Mouse (Mus musculus) liver (tissue): Measurements from ENCODE around the gene Kirrel3.

ENCODE experiments used
- DNase-seq: peaks from one replicate; pipeline ENCODE4 v3.0.0-alpha.2; 2020; ENCODE audit warnings: mixed read lengths

Kirrel3 gene

DNA sequence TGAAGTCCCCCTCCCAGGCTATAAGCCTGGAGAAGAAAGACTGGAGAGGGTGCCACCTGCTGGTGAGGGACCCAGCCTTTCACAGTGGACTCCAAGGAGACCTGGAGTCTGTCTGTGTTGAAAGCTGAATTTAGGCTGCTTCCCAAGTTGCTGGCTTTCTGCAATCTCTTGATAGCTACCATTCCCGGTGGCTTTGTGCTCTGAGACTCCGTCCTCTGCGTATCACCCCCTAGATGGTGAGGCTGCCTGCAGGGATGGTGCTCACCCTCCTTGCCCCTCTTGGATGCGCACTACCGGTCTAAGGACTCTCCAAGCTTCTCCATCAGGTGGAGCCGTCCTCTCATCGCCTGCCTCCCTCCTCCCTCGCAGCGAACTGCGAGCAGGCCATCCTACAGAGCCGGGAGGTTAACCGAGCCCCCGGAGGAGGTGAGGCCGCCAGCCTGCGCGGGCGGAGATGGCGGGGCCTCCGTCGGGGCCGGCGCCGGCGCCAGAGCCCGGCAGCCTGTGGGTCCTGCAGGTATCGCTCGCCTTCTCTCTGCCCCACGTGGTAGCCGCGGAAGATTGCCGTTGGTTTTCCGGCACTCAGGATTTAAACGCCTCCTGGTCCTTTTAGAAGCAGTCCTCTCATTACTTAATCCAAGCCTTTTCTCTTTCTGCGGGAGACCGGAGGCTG lies at the start of gene Kirrel3:
Gene Kirrel3, plus strand, starts transcription at position 136 of the 673 bp plus-strand sequence.
- peak; percentile 27 for DNase-seq

DNA sequence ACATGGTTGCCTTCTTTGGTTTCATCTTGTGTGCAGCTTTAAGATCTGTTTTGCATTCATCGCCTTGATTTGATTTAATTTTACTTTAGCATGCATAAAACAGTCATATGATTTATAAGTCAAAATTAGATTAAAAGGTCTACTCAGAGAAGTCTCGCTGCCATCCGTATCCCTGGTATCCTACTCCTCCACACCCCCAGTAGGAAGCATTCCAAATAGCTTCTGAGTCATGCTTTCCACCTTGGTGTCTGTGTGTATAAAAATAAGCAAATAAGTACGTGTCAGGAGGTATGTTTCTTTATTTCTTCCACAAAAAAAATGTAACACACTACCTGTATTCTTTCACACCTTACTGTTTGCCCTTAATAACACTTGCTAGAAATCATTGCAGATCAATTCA lies 45.0 kb upstream of the Kirrel3 start:
- no peak for DNase-seq

DNA sequence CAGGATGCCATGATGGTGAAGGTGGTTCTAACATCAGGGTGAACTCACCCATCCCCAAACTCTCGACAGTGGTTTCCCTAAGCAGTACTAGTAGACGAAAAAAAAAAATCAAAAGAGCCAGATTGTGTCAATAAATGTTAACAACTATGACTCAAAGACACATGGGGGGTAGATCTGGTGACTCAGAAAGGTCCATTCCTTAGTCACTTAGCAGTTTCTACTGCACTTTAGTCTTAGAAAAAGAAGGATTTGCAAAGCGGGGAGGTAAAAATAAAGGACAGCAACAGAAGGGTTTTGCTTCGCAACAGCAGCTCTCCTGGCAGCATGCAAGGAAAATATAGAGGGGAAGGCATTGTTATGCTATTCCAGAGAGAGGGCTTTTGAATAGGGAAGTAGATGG lies 41.7 kb upstream of the Kirrel3 start:
- no peak for DNase-seq

DNA sequence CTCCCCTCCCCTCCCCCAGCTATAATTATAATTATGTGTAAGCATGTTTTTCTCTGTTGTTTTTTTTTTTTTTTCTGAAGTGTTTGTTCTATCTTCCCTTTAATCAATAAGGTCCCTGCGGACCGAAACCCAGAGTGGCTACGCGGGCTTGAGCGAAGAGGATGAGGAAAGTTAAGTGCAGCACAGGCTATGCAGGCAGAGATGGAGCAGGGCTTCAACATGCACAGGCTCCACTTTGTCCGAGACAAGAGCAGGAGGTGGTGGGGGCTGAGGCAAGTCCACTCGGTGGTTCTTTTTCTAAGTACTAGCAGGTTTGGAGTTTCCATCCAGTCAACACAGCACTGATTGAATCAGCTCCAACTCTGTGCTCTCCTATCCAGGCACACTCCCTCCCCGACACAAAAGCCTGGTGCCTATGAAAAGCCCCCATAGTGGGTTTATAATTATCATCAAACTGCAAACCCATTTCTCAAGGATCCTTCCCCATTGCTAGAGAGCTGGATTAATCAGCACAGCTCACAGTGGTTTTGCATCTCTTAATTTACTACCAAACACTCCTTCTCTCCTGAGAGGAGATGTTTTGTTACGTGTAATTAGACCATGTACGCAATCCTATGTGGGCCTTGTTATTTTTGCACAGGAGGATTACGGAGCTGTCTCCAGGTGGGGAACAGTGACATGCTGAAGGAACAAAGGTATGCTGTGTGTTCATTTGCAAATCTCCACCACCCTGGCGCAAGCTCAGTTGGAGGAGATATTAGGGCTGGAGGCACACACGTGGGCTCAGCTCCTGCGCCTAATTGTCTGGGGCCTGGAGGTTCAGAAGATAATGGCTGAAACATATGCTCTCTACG lies 39.0 kb upstream of the Kirrel3 start:
- no peak for DNase-seq

DNA sequence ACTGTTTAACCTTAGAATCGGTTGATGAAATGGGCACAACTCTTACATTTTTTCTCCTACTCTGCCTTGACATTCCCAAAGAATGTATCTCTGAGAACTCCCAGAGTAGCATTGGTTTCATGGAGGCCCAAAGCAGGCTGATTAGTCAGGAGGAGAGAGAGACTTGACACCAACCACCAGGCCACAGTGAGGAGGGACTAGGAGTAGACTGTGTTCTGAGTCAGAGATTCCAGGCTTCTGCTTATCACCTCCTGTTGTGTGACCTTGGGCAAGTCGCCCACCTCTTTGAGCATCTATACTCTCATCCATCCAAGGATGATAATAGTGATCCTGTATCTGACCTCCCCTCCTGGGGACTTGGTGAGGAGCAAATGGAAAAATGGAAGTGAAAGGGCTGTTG lies 38.0 kb upstream of the Kirrel3 start:
- no peak for DNase-seq

DNA sequence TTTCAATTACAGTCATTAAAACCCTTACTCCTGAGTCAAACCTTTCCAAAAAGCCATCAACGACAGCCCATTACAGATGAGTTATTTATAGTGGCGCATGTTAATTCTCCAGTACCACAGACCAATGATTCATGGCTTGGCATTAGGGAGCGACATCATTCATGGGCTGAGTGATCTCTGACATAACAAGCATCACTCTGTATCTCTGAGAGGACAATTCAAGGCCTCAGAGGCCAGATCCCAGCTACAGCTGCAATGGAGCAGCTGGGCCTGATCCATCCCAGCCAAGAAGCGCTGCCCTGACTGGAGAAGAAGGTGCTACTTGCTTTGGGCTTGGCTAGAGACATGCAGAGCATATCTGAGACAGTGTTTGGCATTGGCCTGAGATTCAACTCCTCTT lies 37.2 kb upstream of the Kirrel3 start:
- no peak for DNase-seq

DNA sequence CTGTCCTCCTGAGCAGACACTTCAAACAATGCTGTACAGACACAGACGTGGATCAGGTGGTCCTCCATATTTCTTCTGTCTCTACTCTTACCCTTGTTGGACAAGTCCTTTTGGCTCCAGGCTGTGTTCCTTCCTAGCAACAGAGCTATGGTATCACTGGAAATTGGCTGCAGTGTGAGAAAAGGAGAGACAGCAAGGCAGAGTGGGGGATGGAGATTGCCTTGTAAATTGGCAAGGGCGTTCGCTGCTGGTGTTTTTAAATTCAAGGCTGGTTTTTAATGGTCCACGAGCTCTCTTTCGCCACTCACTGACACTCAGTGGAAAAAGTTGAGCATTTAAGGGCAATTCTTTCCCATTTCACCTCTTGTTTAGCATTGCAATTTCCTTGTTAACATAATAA lies 27.5 kb upstream of the Kirrel3 start:
- DNase-seq, result no peak

DNA sequence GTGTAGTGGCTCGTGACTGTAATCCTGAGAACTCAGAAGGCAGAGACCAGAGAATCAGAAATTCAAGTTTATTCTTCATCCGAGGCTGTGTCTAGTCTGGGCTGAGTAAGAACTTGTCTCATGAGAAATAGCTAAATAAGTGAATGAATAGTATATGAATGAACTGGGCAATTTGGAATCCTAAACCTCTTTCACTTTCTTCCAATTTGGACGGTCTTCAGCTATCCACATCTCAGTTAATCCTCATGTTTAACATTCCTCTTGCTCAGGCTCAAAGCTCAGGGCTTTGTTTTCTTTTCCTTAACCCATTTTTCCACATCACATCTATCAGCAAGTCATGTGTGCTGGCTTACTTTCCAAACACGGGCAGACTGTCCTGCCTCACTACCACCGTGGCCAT lies 25.7 kb upstream of the Kirrel3 start:
- no peak for DNase-seq

DNA sequence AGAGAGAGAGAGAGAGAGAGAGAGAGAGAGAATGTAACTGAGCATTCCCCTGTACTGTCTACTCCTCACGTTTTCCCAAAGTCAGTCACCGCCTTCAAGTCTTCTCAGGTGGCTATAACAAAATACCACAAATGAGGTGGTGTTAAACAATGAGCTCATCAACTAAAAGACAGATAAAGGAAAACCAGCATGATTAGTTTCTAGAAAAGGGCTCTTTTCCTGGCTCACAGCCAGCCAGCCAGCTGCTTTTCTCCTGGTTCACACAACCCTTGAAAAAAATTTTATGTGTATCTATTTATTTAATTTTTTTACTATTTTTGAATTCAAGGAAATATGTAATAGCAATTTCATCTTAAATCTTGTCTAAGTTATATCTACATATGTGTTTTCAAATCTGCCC lies 22.0 kb upstream of the Kirrel3 start:
- DNase-seq, result no peak

DNA sequence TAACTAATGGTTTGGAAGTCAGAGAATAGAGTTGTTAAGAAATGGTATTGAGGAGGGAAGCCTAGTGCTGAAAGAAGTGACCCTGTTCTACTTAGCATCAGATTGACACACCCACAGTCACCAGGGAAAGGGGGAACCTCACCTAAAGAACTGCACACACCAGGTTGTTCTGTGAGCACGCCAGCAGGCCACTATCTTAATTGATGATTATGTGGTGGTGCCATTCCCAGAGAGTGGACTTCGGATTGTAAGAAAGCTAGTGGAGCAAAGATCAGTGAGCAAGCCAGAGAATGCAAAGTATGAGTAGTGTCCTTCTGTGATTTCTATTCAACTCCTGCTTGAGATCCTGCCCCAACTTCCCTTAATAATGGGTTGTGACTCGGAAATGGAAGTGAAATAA lies 19.6 kb upstream of the Kirrel3 start:
- no peak for DNase-seq

DNA sequence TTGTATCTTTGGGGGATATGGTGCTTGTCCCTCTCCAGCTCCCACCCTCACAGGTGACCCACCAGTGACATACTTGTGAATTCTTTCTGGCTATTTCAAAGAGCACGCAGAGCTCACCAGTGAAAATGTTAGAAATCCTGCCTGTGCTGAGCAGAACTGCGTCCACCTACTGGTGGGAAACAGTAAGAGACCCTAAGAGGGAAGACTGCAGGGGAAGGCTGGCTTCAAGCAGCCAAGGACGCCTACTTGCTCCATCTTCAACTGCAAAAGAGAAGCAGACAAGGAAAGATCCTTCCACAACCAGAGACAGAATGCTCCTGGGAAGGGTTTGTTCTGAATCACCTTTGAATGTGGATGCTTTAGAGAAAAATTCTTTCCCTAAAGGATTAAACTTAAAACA lies 16.5 kb upstream of the Kirrel3 start:
- no peak for DNase-seq

DNA sequence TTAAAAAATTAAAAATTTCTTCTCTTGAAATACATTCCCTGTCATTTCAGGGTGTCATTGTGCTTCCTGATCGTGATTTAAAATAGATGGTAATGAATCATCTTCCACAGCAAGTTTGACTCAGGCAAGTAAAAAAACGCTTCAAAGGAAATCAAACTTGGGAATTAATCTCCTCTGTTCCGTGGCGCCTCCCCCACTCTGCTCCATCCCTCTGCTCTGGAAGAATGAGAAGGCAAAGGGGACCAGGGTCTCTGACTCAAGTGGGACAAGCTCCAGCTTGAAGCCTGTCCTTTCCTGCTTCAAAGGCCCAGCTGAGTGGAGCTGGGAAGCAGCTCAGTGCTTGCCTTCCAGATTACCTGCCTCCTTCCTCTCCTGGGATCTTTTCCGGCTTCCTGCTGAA lies 9.5 kb upstream of the Kirrel3 start:
- DNase-seq, result no peak

DNA sequence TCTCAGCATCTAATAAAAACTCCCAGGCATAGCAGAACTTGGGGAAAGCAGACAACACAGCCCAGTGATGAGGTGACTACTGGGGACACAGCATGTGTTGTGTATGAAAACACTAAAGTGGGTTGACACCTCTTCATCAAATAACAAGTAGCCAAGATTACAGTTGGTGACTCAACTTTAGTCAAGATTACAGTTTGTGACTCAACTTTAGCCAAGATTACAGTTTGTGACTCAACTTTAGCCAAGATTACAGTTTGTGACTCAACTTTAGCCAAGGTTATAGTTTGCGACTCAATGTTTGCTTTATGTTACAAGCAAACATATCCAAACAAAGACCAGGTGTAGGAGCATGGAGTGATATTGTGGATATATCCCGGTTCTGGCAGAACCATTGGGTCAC lies 7.2 kb upstream of the Kirrel3 start:
- DNase-seq, result no peak

DNA sequence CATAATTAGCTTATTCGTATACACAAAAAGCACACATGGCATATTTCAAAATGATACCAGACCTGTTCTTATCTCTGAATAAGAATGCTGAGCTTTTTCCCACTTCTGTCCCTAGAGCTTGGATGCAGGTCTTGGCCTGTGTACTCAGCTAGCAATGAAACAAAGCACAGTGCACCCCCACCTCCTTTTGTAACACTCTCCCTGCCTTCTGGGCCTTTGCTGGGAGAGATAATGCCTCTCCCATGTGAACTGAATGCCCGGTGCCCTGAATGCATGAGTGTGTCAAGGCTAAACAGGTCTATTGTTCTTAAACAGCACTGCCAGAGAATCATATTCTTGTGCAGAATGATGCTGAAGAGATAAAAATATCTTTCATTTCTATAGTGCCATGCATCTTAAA lies 2.5 kb upstream of the Kirrel3 start:
- DNase-seq, result no peak

DNA sequence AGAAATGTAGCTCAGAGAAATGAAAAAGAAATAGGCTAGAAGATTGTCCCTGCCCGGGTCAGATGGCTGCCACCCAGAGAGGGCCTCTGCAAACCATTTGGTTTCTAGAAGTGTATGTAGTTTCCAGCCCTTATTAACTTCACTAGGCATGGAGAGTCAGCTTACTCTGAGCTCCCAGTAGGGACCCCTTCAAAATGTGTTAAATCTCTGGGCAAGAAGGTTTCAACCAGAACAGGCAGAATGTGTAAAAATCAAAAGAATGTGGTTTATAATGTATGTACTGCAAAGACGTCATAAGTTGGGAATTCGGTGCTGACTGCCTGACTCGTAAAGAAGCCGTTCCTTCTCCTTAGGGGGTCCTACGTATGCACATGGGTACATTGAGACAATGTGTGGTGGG lies 1.0 kb upstream of the Kirrel3 start:
- no peak for DNase-seq

DNA sequence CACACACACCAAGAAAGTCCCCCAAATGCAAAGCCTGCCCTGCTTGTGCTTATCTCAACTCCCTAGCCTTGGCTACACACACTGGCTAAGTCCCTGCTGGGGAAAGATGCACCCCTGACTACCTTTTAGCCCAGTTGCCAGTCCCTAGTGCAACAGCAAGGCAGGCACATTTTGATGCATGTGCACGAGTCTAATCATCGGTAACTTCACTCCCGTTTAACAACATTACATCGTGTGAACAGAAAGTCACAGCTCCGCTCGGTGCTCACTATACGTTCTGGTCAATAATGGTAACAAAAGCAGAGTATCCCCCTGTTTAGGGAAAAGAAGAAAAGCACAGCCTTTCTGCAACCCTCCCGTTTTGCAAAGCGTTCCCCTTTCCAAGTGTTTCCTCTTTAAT lies 2.6 kb downstream of the Kirrel3 start:
- DNase-seq, result no peak

DNA sequence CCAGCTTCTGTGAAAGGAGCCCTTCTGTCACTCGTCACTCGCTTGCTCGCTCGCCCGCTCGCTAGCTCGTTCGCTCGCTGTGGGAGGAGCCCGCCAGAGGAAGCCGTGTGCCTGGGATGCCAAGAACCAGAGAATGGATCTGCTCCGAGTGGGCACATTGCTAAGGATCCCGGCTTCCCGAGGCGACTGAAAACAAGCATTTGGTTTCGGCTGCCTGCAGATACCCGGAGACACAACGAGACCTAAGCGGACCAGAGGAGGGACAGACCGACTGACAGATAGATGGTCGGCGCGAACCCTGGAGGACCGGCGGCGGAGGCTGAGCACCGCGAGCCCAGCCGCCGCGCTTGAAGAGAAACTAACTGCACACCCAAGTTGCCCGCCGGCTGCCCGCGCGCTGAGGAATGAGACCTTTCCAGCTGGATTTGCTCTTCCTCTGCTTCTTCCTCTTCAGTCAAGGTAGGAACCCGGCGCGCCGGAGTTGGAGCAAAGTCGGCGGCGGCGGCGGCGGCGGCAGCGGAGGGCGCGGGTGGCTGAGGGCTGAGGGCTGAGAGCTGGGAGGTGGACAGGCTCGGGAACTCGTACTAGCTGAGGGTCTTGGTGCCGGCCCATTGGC lies 3.1 kb downstream of the Kirrel3 start:
- DNase-seq, result peak; percentile 12

DNA sequence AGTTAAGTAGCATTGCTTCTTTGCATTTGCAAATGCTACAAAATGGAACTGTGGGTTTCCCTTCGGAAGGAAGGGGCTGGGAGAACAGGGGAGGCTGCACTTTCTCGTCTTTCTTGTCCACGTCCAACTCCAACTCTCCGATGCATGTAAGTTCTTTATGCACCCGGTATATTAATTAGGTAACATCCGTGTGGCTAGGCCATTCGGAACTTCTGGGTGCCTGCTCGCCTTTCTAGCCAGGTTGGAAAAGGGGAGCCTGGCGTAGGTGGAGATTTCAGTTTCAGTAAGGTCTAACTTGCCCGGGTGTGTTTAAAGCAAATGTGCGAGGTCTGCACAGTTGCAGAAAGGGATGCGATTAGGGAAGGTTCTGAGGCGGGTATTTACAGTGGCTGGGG lies 3.6 kb downstream of the Kirrel3 start:
- no peak for DNase-seq

DNA sequence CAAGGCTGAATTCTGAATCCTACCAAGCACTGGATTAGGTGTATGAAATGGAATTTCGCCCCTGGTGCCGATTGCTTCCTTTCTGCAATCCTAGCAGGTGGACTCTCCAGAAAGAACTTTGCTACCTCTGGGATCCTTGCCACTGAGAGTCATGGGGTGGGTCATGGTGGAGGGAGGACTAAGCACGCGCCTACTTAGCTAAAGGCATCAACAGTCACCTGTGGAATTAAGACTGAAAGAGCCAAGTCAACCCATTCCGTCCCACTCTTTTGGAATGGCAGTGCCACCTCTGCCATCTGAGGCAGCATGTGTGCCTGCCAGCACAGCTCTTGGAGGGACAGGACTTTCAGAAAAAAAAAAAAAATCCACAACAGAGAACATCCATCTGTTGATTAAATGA lies 4.1 kb downstream of the Kirrel3 start:
- no peak for DNase-seq

DNA sequence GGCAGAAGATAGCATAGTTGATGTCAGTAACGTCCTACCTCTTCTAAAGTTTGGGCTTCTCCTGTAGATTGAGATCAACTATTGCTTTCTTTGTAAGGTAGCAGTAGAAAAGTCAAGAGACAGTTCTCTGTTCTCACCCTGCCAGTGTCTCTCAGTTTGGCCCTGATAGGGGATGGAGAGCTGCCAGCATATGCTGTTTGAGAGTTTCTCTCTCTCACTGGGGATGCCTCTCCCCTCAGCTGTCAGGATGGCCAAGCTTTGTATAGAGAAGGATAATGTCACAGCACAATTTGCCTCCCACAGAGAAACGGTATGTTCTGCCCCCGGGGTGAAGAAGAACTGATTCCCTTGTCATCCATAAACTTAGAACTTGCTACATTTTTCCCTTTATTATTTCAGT lies 6.4 kb downstream of the Kirrel3 start:
- no peak for DNase-seq

DNA sequence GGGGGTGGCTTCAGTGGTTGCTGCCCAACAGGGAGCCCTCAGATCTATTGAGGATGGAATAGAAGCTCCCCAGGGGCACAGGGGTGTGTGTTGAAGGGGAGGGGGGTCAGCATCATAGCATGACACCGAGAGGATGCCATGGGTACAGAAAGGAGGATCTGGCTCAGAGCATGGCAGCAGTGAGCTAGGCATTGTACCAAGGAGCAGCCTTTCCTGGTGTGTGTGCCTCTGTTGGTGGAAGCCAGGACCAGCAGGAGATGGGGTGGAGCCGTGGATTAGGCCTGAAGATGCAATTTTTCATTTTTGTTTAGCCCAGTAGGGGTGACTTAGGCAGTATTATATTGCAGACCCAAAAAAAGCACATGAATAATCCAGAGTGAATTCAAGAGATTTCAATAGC lies 7.9 kb downstream of the Kirrel3 start:
- no peak for DNase-seq

DNA sequence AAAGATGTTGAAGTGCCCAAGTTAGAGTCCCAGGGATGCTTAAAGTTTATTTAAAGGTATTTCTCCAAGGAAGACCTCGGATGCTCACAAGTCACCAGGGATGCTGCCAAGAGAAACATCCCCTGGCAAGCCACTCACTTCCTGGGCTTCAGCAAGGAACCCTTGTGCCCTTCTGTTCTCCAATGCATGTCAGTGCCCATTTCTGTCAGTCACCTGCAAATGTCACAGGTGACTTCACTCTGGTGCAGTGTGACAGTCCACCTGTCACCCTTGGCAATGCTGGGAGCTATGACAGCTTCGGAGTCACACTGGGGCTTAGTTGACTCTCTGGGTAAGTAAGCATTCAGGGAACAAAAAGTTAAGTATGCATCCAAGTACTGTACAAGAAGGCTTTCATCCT lies 12.4 kb downstream of the Kirrel3 start:
- DNase-seq, result no peak

DNA sequence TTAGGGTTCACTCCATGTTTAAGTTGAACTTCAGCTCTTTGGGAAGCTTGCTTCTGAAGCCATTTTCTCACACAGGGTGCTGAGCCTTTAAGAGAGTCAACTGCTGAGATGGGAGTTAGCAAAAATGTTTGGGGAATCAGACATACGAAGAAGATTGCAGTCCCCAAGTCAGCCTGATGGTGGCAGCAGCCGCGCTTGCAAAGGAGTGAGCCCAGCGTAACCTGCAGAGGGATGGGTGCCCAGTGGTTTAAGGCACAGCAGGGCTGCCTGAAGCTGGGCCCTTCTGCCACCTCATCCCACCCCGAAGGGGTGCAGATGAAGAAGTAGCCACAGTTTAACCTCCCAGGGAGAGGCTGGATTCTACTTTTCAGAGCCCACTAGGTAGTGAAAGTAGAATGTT lies 13.0 kb downstream of the Kirrel3 start:
- peak; percentile 67 for DNase-seq

DNA sequence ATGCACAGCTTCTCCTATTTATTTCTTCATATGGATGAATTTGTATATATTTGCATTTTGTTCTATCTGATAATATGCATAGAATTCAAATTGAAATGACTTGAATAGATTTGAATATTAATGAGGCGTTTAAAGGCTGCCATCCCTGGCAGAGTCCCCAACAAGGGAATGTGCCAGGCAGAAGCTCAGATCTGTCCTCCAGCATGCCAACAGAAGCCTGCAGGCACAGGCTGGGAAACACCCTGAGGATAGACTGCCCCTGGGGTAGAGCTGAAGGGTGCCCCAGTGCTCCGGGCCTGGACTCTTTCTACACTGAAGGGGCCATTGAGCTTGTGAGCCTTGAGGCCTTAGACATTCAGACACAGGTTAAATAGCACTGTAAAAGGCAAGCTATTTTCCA lies 21.5 kb downstream of the Kirrel3 start:
- DNase-seq, result no peak
